22 mouse cellular contexts compared by ENCODE assay signal in genomic region chr10:121581405-121581804, GRCm38 (mm10). TPM values are rescaled to one million over a fixed set of nuclear protein-coding genes. Genes with fewer than 3 reads are reported as not detected.
A peak's percentile ranks its signal among the peaks of the same experiment; 100 is the strongest.
DNase-seq lines count a peak whose midpoint lies in the region; ATAC-seq and TF ChIP-seq lines count a peak whose summit lies in the region.
"Had no signal": no experiment of that assay in that cellular context is flagged by ENCODE, and none has a peak within 500 bp of the region (broad histone marks: within the 10 kb centered on the region; RNA-seq: fewer than 3 reads in every experiment).

No protein-coding gene starts in this region.

- ATAC-seq in intestine, embryonic 14.5 days (replicated peaks; ENCODE audit: low FRiP score, low TSS enrichment, low read depth): 0 out of 2 replicates have a peak, but pooled peaks have one; percentile 48
- ATAC-seq in intestine, embryonic 15.5 days: no peak
- 0 out of 2 replicates have a peak, but pooled peaks have one; percentile 43 for ATAC-seq in midbrain, embryonic 13.5 days
- no peak for ATAC-seq in midbrain, postnatal 0 days (ENCODE audit: low FRiP score)
- ATAC-seq: activated CD4-positive, CD25-positive, alpha-beta regulatory T cell, adult 4 months had no signal

- no peaks in the 10 kb centered on the region for H3K27me3 ChIP-seq in intestine, embryonic 14.5 days (replicated peaks; ENCODE audit: control insufficient read depth, insufficient read depth, low read length)
- H3K27me3 ChIP-seq in intestine, embryonic 15.5 days (replicated peaks): no peaks in the 10 kb centered on the region
- H3K27me3 ChIP-seq in midbrain, embryonic 13.5 days: no peaks in the 10 kb centered on the region
- no peaks in the 10 kb centered on the region for H3K27me3 ChIP-seq in midbrain, postnatal 0 days (ENCODE audit: insufficient read depth, low read length)
- no peaks in the 10 kb centered on the region for H3K27me3 ChIP-seq in splenic B cell, adult 2 months (ENCODE audit: control insufficient read depth, insufficient read depth, low read length, poor library complexity, severe bottlenecking)
- H3K27me3 ChIP-seq: heart, embryonic 12.5 days; hindbrain, embryonic 12.5 days; midbrain, embryonic 12.5 days; neural tube, embryonic 12.5 days had no signal

- peaks cover 8% of the 10 kb centered on the region; the same call in 1 of the 2 replicates for H3K4me1 ChIP-seq in intestine, embryonic 14.5 days (replicated peaks; ENCODE audit: control insufficient read depth, insufficient read depth, low read length)
- H3K4me1 ChIP-seq in intestine, embryonic 15.5 days (replicated peaks): peaks cover 5% of the 10 kb centered on the region
- peaks cover 13% of the 10 kb centered on the region for H3K4me1 ChIP-seq in midbrain, embryonic 13.5 days (replicated peaks)
- H3K4me1 ChIP-seq in midbrain, postnatal 0 days (ENCODE audit: insufficient read depth, low read length): peaks cover 11% of the 10 kb centered on the region; the same call in 1 of the 2 replicates

- TF ChIP-seq CTCF in midbrain, postnatal 0 days (IDR thresholded peaks at IDR 0.05): no peak

- no peak overlapping the region for H3K4me2 ChIP-seq in intestine, embryonic 14.5 days (ENCODE audit: low read length)
- H3K4me2 ChIP-seq in intestine, embryonic 15.5 days (replicated peaks): no peak overlapping the region
- H3K4me2 ChIP-seq in midbrain, embryonic 13.5 days (replicated peaks): no peak overlapping the region
- H3K4me2 ChIP-seq in midbrain, postnatal 0 days (ENCODE audit: low read depth, low read length, poor library complexity, severe bottlenecking): no peak overlapping the region
- H3K4me2 ChIP-seq: heart, embryonic 12.5 days; hindbrain, embryonic 12.5 days; lung, embryonic 14.5 days; midbrain, embryonic 12.5 days; neural tube, embryonic 12.5 days had no signal

- peak; percentile 19 for DNase-seq in embryo, embryonic 10.5 days (ENCODE audit: low spot score)
- DNase-seq in embryo, embryonic 10 days (ENCODE audit: low spot score): no peak
- no peak for DNase-seq in intestine, embryonic 14.5 days (ENCODE audit: low spot score)
- DNase-seq in midbrain, postnatal 0 days (ENCODE audit: low spot score): no peak
- DNase-seq in splenic B cell, adult 2 months (ENCODE audit: low read depth, low spot score): peak; percentile 12
- DNase-seq in gastrocnemius, postnatal 4 days (ENCODE audit: low spot score in 2 of 2): no peak
- DNase-seq: cerebellum, adult 11-12 months; gastrocnemius, adult 2 months; kidney, postnatal 10 days; layer of hippocampus, adult 9-11 months; liver; lung, embryonic 14.5 days; thymus, adult 18-20 months had no signal

- H3K27ac ChIP-seq in intestine, embryonic 14.5 days (ENCODE audit: low read depth): no peak overlapping the region
- H3K27ac ChIP-seq in intestine, embryonic 15.5 days: no peak overlapping the region
- no peak overlapping the region for H3K27ac ChIP-seq in midbrain, embryonic 13.5 days
- H3K27ac ChIP-seq in midbrain, postnatal 0 days (ENCODE audit: low read depth, low read length): no peak overlapping the region
- H3K27ac ChIP-seq: gastrocnemius, adult 2 months; hindbrain, embryonic 12.5 days; midbrain, embryonic 12.5 days; neural tube, embryonic 12.5 days had no signal

- no peak overlapping the region for H3K9ac ChIP-seq in intestine, embryonic 14.5 days (ENCODE audit: low read length)
- H3K9ac ChIP-seq in intestine, embryonic 15.5 days: no peak overlapping the region
- no peak overlapping the region for H3K9ac ChIP-seq in midbrain, embryonic 13.5 days (replicated peaks)
- no peak overlapping the region for H3K9ac ChIP-seq in midbrain, postnatal 0 days (replicated peaks; ENCODE audit: low read length, poor library complexity, severe bottlenecking)
- H3K9ac ChIP-seq: heart, embryonic 12.5 days; hindbrain, embryonic 12.5 days; lung, embryonic 14.5 days; midbrain, embryonic 12.5 days; neural tube, embryonic 12.5 days had no signal

- WGBS in intestine, embryonic 14.5 days: 84% methylated on average over 6 of the region's 6 CpGs
- WGBS in intestine, embryonic 15.5 days: 84% methylated on average over 6 of the region's 6 CpGs
- 73% methylated on average over 6 of the region's 6 CpGs for WGBS in midbrain, embryonic 13.5 days
- WGBS in midbrain, postnatal 0 days: 71% methylated on average over 6 of the region's 6 CpGs

- peaks cover 51% of the 10 kb centered on the region for H3K36me3 ChIP-seq in intestine, embryonic 14.5 days (ENCODE audit: control insufficient read depth, insufficient read depth, low read length)
- H3K36me3 ChIP-seq in intestine, embryonic 15.5 days: peaks cover 21% of the 10 kb centered on the region
- peaks cover 54% of the 10 kb centered on the region for H3K36me3 ChIP-seq in midbrain, embryonic 13.5 days
- H3K36me3 ChIP-seq in midbrain, postnatal 0 days (ENCODE audit: insufficient read depth, low read length): peaks cover 30% of the 10 kb centered on the region
- peaks cover 11% of the 10 kb centered on the region; the same call in 1 of the 2 replicates for H3K36me3 ChIP-seq in splenic B cell, adult 2 months (ENCODE audit: control insufficient read depth, insufficient read depth, low read length, poor library complexity, severe bottlenecking)

- H3K9me3 ChIP-seq in intestine, embryonic 14.5 days (ENCODE audit: control insufficient read depth, low read length): no peaks in the 10 kb centered on the region
- no peaks in the 10 kb centered on the region for H3K9me3 ChIP-seq in intestine, embryonic 15.5 days
- no peaks in the 10 kb centered on the region for H3K9me3 ChIP-seq in midbrain, embryonic 13.5 days
- H3K9me3 ChIP-seq in midbrain, postnatal 0 days (ENCODE audit: low read length): no peaks in the 10 kb centered on the region
- H3K9me3 ChIP-seq: heart, embryonic 12.5 days; hindbrain, embryonic 12.5 days; midbrain, embryonic 12.5 days; neural tube, embryonic 12.5 days had no signal

- H3K4me3 ChIP-seq in intestine, embryonic 14.5 days (ENCODE audit: low read depth, low read length): no peak overlapping the region
- H3K4me3 ChIP-seq in intestine, embryonic 15.5 days (replicated peaks): no peak overlapping the region
- no peak overlapping the region for H3K4me3 ChIP-seq in midbrain, embryonic 13.5 days (replicated peaks)
- no peak overlapping the region for H3K4me3 ChIP-seq in midbrain, postnatal 0 days (ENCODE audit: low read depth, low read length)
- H3K4me3 ChIP-seq: erythroblast, embryonic 14.5 days; gastrocnemius, adult 2 months; heart, embryonic 12.5 days; hindbrain, embryonic 12.5 days; midbrain, embryonic 12.5 days; neural tube, embryonic 12.5 days had no signal

RNA-seq across cellular contexts. Expression of gene Tbk1, which starts 5.2 kb away (rescaled TPM):
- polyA plus RNA-seq in intestine, embryonic 14.5 days (2014; fragmentation: Nextera tagmentation; extraction: Ambion mirVana): 34.8 and 40.3 TPM in 2 replicates
- 32.9 and 35.1 TPM in 2 replicates for polyA plus RNA-seq in intestine, embryonic 15.5 days (2015; fragmentation: Nextera tagmentation; extraction: Ambion mirVana)
- 33.4 and 34.6 TPM in 2 replicates for polyA plus RNA-seq in midbrain, embryonic 13.5 days (2015; fragmentation: Nextera tagmentation; extraction: Ambion mirVana)
- 16.5 and 29.2 TPM in 2 replicates for total RNA-seq in midbrain, postnatal 0 days (2014; rRNA removed)
- polyA plus RNA-seq in midbrain, postnatal 0 days (2015; fragmentation: Nextera tagmentation; extraction: Ambion mirVana): 24.5 and 24.8 TPM in 2 replicates
- total RNA-seq in gastrocnemius, postnatal 4 days (2021): 10 to 100 TPM; 20.7 to 24.8 TPM

RNA-seq across cellular contexts. Expression of gene Xpot, which starts 44.7 kb away (rescaled TPM):
- 48.1 and 59.2 TPM in 2 replicates for polyA plus RNA-seq in intestine, embryonic 14.5 days (2014; fragmentation: Nextera tagmentation; extraction: Ambion mirVana)
- 46.3 and 46.5 TPM in 2 replicates for polyA plus RNA-seq in intestine, embryonic 15.5 days (2015; fragmentation: Nextera tagmentation; extraction: Ambion mirVana)
- polyA plus RNA-seq in midbrain, embryonic 13.5 days (2015; fragmentation: Nextera tagmentation; extraction: Ambion mirVana): 27.7 and 31.9 TPM in 2 replicates
- total RNA-seq in midbrain, postnatal 0 days (2014; rRNA removed): 101 and 111 TPM in 2 replicates
- 26.0 and 26.6 TPM in 2 replicates for polyA plus RNA-seq in midbrain, postnatal 0 days (2015; fragmentation: Nextera tagmentation; extraction: Ambion mirVana)
- 10 to 100 TPM; 36.0 to 45.6 TPM for total RNA-seq in gastrocnemius, postnatal 4 days (2021)

RNA-seq across cellular contexts. Expression of gene D930020B18Rik, which starts 60.0 kb away (rescaled TPM):
- polyA plus RNA-seq in intestine, embryonic 14.5 days (2014; fragmentation: Nextera tagmentation; extraction: Ambion mirVana): 0.27 and 0.68 TPM in 2 replicates
- 0.23 and 0.39 TPM in 2 replicates for polyA plus RNA-seq in intestine, embryonic 15.5 days (2015; fragmentation: Nextera tagmentation; extraction: Ambion mirVana)
- 0.15 and 0.19 TPM in 2 replicates for polyA plus RNA-seq in midbrain, embryonic 13.5 days (2015; fragmentation: Nextera tagmentation; extraction: Ambion mirVana)
- 0.44 and 0.61 TPM in 2 replicates for total RNA-seq in midbrain, postnatal 0 days (2014; rRNA removed)
- 0.42 and 0.43 TPM in 2 replicates for polyA plus RNA-seq in midbrain, postnatal 0 days (2015; fragmentation: Nextera tagmentation; extraction: Ambion mirVana)
- not detected for total RNA-seq in gastrocnemius, postnatal 4 days (2021)
- total RNA-seq: gastrocnemius, adult 2 months had no signal
- polyA plus RNA-seq: erythroblast, embryonic 14.5 days; midbrain, embryonic 12.5 days; neural tube, embryonic 12.5 days; spleen, adult 2 months had no signal

Comparison
In these comparisons a context has a peak if more than half of its experiments do, and no peak if none do; other contexts are left out.
1. DNase-seq: peak in embryo, embryonic 10.5 days (single experiment) and splenic B cell, adult 2 months (single experiment); none in embryo, embryonic 10 days (single experiment), intestine, embryonic 14.5 days (single experiment), midbrain, postnatal 0 days (single experiment) and gastrocnemius, postnatal 4 days (0 of 2).
2. ATAC-seq: peak in intestine, embryonic 14.5 days (single experiment) and midbrain, embryonic 13.5 days (single experiment); none in intestine, embryonic 15.5 days (single experiment) and midbrain, postnatal 0 days (single experiment).